Mouse (Mus musculus) testis, adult 2 months (tissue): ENCODE measurements around the gene Wnt8b.

Experiments used
- CTCF ChIP-seq: fragments of 200-500 bp; IDR thresholded peaks from 2 replicates; pipeline ENCODE4 v1.5.1; 2012; ENCODE audit warnings: low read depth, mild to moderate bottlenecking, inconsistent platforms, low read length, moderate library complexity; ENCODE audit not compliant: control insufficient read depth, insufficient read depth, insufficient replicate concordance
- POLR2A ChIP-seq: fragments of 200-500 bp; IDR thresholded peaks from 2 replicates; pipeline ENCODE4 v1.6.1; 2012; ENCODE audit warnings: low read depth, mild to moderate bottlenecking, inconsistent platforms, low read length, moderate library complexity; ENCODE audit not compliant: control insufficient read depth

DNA sequence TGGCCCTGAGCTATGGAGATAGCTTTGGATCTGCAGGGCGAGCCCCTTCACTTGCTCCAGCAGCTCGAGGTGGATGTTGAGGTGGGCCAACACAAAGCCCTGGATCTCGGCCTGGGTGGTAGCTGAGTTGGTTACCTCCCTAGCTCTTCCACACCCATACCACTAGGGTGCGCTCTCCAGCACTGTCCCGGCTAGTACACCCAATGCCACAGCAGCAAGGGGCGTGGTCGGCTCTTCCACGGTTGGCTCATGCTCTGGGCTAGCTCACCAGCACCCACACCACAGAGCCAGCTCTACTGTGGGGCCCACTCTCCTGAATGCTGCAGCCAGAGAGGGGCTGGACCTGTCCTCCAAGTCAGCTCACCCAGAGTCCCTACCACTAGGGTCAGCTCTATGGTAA is 6.0 kb upstream of the Wnt8b start:
- TF ChIP-seq POLR2A (no peak), CTCF (peak; percentile 93)
